Mouse (Mus musculus) gonadal fat pad, adult 2 months (tissue): ENCODE data around the gene Foxo3. TPM values are rescaled to one million over a fixed set of nuclear protein-coding genes. Genes with fewer than 3 reads are reported as not detected.

ENCODE experiments used
- DNase-seq: peaks from one replicate; pipeline ENCODE4 v3.0.0-alpha.2; 2012; ENCODE audit warnings: low read depth
- polyA plus RNA-seq: library from polyadenylated mRNA; depleted of rRNA; stranded (reverse); fragments of >200 nt; gene quantifications from 2 replicates; pipeline ENCODE4 v1.2.3, GENCODE M21; 2012

Gene Foxo3
- polyA plus RNA-seq, 1 experiment = 29.1 TPM

GRCm38 (mm10) chr10:42251749-42252323 is 24.7 kb downstream of the Foxo3 start:
- no peak for DNase-seq

GRCm38 (mm10) chr10:42251203-42251602 is 25.4 kb downstream of the Foxo3 start:
- peak; percentile 93 for DNase-seq

- DNase-seq = no peak
Measured at GRCm38 (mm10) chr10:42249965-42250364, 26.6 kb downstream of the Foxo3 start.

- no peak for DNase-seq
Measured at GRCm38 (mm10) chr10:42248644-42249043, 27.9 kb downstream of the Foxo3 start.

GRCm38 (mm10) chr10:42248156-42248555 is 28.4 kb downstream of the Foxo3 start:
- DNase-seq = no peak

- no peak for DNase-seq
Measured at GRCm38 (mm10) chr10:42247125-42247816, 29.3 kb downstream of the Foxo3 start.

GRCm38 (mm10) chr10:42246483-42246882 is 30.1 kb downstream of the Foxo3 start:
- no peak for DNase-seq

GRCm38 (mm10) chr10:42245636-42246035 is 30.9 kb downstream of the Foxo3 start:
- DNase-seq = no peak

GRCm38 (mm10) chr10:42245256-42245601 is 31.3 kb downstream of the Foxo3 start:
- DNase-seq = no peak

GRCm38 (mm10) chr10:42244420-42245255 is 31.9 kb downstream of the Foxo3 start:
- no peak for DNase-seq

- DNase-seq = no peak
Measured at GRCm38 (mm10) chr10:42243925-42244324, 32.6 kb downstream of the Foxo3 start.

GRCm38 (mm10) chr10:42242484-42242883 is 34.1 kb downstream of the Foxo3 start:
- no peak for DNase-seq

- no peak for DNase-seq
Measured at GRCm38 (mm10) chr10:42241775-42242174, 34.8 kb downstream of the Foxo3 start.

GRCm38 (mm10) chr10:42239810-42240111 is 36.8 kb downstream of the Foxo3 start:
- DNase-seq = no peak

- no peak for DNase-seq
Measured at GRCm38 (mm10) chr10:42238923-42239809, 37.4 kb downstream of the Foxo3 start.

- no peak for DNase-seq
Measured at GRCm38 (mm10) chr10:42238296-42238695, 38.3 kb downstream of the Foxo3 start.

GRCm38 (mm10) chr10:42237556-42237955 is 39.0 kb downstream of the Foxo3 start:
- DNase-seq = no peak

GRCm38 (mm10) chr10:42235321-42235720 is 41.2 kb downstream of the Foxo3 start:
- no peak for DNase-seq

- no peak for DNase-seq
Measured at GRCm38 (mm10) chr10:42232977-42233376, 43.6 kb downstream of the Foxo3 start.

- DNase-seq = no peak
Measured at GRCm38 (mm10) chr10:42231847-42232246, 44.7 kb downstream of the Foxo3 start.

- peak; percentile 84 for DNase-seq
Measured at GRCm38 (mm10) chr10:42231100-42231541, 45.4 kb downstream of the Foxo3 start.
